Mouse (Mus musculus): ENCODE results near the gene Olfr1418. TPM values are rescaled to one million over a fixed set of nuclear protein-coding genes. Genes with fewer than 3 reads are reported as not detected.
A peak's percentile ranks its signal among the peaks of the same experiment; 100 is the strongest.

The Olfr1418 gene
- polyA plus RNA-seq, 1 experiment from 2014 or later = not detected

DNA sequence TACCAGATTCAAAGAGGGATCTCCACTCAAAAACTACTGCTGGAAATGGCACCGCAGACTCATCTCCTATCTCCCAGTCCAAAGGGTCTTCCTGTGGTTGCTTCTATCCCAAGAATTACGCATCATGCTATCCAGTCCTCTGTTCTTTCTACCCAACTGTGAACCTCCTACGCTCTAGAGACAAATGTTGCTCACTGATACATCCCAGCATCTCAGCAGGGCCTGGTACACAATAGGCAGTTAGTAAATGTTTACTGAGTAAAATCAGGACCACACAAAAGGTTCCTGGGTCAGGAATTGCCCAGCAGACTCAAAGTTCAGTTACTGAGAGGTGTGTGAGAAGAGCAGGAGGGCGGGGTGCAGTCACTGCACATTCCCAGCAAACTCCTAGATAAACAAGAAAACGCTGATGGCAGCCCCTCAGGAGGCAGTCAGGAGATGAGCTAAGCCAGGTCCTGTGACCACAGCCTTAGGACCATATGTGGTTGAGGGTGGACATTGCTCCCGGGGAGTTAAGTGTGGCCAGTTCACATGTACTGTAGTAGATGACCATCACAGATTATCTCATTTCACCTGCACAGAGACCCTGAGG lies 46.0 kb downstream of the Olfr1418 start:
- 79% methylated on average over 6 of the region's 6 CpGs for WGBS
- no peak overlapping the region for H3K4me2 ChIP-seq
- H3K27ac ChIP-seq (ENCODE audit: low read depth, low read length) = no peak overlapping the region; the same call in 1 of the 2 replicates
- no peaks in the 10 kb centered on the region for H3K36me3 ChIP-seq (ENCODE audit: control insufficient read depth, insufficient read depth, low read length)
- H3K9ac ChIP-seq (ENCODE audit: low read length) = no peak overlapping the region
- no peak for DNase-seq (ENCODE audit: low spot score, missing footprints)
- H3K4me1 ChIP-seq (ENCODE audit: control insufficient read depth, insufficient read depth, low read length) = peaks cover 43% of the 10 kb centered on the region
- ATAC-seq (ENCODE audit: low FRiP score) = no peak
- H3K4me3 ChIP-seq (ENCODE audit: low read depth, low read length) = no peak overlapping the region
- H3K9me3 ChIP-seq (ENCODE audit: control insufficient read depth, low read length) = no peaks in the 10 kb centered on the region
- peaks cover 7% of the 10 kb centered on the region for H3K27me3 ChIP-seq (ENCODE audit: control insufficient read depth, insufficient read depth, low read length)

DNA sequence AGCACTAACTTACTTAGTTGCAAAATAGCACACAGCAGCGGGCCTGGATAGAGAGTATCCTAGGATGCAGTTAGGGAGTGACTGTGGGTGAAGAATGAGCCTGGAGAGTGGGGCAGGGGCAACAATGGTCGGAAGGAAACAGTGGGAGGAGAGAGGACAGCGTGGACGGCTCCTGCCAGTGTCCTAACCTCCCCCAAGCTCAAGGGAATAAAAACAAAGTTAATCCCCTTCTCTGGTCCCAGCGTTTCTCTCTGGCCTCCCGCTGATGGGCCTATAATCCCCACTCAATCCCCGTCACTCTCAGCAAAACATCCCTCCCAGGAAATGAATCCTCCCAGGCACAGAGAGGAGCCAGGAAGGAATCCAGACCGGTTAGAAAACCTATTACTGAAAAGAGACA lies 47.2 kb downstream of the Olfr1418 start:
- DNase-seq (ENCODE audit: low spot score, missing footprints) (peak; percentile 89), ATAC-seq (ENCODE audit: low FRiP score) (peak; percentile 48)
- peaks cover 43% of the 10 kb centered on the region for H3K4me1 ChIP-seq (ENCODE audit: control insufficient read depth, insufficient read depth, low read length)
- WGBS = 3% methylated on average over 8 of the region's 8 CpGs
- H3K27me3 ChIP-seq (ENCODE audit: control insufficient read depth, insufficient read depth, low read length) = peaks cover 4% of the 10 kb centered on the region; the same call in 1 of the 2 replicates
- H3K9ac ChIP-seq (ENCODE audit: low read length) = no peak overlapping the region
- H3K27ac ChIP-seq (ENCODE audit: low read depth, low read length) = peak overlapping the region; percentile 79
- H3K36me3 ChIP-seq (ENCODE audit: control insufficient read depth, insufficient read depth, low read length) = no peaks in the 10 kb centered on the region
- H3K4me2 ChIP-seq = peak overlapping the region; percentile 11; the same call in 1 of the 2 replicates
- no peaks in the 10 kb centered on the region for H3K9me3 ChIP-seq (ENCODE audit: control insufficient read depth, low read length)
- no peak overlapping the region for H3K4me3 ChIP-seq (ENCODE audit: low read depth, low read length)

DNA sequence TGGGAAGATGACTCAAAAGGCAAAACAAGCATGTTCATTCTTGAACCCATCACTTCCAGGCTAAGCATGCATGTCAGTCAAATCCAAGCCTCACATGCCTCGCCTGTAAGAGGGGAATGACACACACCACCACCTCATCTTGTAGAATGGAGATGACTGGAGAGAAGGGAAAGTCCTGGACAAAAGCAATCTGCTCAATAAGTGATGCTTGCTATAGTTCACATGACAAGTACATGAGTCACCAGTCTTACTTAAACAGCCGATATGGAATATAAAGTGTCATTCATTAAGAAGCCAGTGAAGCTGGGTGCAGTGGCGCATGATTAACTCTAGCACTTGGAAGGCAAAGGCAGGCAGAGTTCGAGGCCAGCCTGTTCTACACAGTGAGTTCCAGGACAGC lies 47.7 kb downstream of the Olfr1418 start:
- Histone ChIP-seq H3K4me3 (ENCODE audit: low read depth, low read length) (no peak overlapping the region), H3K4me2 (no peak overlapping the region), H3K9me3 (ENCODE audit: control insufficient read depth, low read length) (no peaks in the 10 kb centered on the region), H3K9ac (ENCODE audit: low read length) (no peak overlapping the region), H3K27me3 (ENCODE audit: control insufficient read depth, insufficient read depth, low read length) (peaks cover under 1% of the 10 kb centered on the region; the same call in 1 of the 2 replicates), H3K27ac (ENCODE audit: low read depth, low read length) (peak overlapping the region; percentile 79), H3K4me1 (ENCODE audit: control insufficient read depth, insufficient read depth, low read length) (peaks cover 39% of the 10 kb centered on the region), H3K36me3 (ENCODE audit: control insufficient read depth, insufficient read depth, low read length) (no peaks in the 10 kb centered on the region)
- DNase-seq (ENCODE audit: low spot score, missing footprints) = peak; percentile 89
- 46% methylated on average over 4 of the region's 4 CpGs for WGBS
- ATAC-seq (ENCODE audit: low FRiP score) = no peak

DNA sequence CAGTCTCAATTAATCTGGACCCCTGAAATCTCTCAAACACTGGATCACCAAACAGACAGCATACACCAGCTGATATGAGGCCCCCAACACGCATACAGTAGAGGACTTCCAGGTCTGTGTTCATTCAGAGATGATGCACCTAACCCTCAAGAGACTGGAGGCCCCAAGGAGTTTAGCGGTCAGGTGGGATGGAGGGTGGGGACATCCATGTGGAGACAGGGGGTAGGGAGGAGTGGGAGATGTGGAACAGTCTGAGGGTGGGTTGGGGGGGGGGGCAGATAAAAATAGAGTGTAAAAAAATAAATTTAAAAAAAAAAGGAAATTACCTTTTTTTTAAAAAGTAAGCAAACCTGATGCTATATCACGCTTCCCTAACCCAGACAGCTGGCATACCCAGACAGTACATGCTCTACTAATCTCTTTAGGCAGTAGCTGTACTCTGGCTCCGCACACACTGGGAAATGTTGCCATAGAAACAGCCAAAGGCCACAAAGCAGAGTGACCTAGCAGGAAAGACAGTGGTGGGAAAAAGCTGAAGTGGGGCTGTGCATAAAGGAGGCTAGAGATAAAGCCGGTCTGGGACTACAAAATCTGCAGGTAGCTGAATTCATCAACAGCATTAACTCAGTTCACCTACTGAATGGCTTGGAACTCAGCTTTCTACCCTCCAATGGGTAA lies 49.0 kb downstream of the Olfr1418 start:
- Histone ChIP-seq H3K4me1 (ENCODE audit: control insufficient read depth, insufficient read depth, low read length) (peaks cover 36% of the 10 kb centered on the region), H3K4me2 (peak overlapping the region; percentile 22; the same call in 1 of the 2 replicates), H3K27ac (ENCODE audit: low read depth, low read length) (peak overlapping the region; percentile 79), H3K36me3 (ENCODE audit: control insufficient read depth, insufficient read depth, low read length) (no peaks in the 10 kb centered on the region), H3K4me3 (ENCODE audit: low read depth, low read length) (no peak overlapping the region), H3K27me3 (ENCODE audit: control insufficient read depth, insufficient read depth, low read length) (no peaks in the 10 kb centered on the region), H3K9me3 (ENCODE audit: control insufficient read depth, low read length) (no peaks in the 10 kb centered on the region), H3K9ac (ENCODE audit: low read length) (0 out of 2 replicates have a peak overlapping the region, but pooled peaks have one; percentile 3)
- ATAC-seq (ENCODE audit: low FRiP score) (peak; percentile 94), DNase-seq (ENCODE audit: low spot score, missing footprints) (peak; percentile 94)
- 22% methylated on average over 5 of the region's 5 CpGs for WGBS

GRCm38 (mm10) chr19:11810856-11811255 lies 50.0 kb downstream of the Olfr1418 start:
- Histone ChIP-seq H3K36me3 (ENCODE audit: control insufficient read depth, insufficient read depth, low read length) (no peaks in the 10 kb centered on the region), H3K27me3 (ENCODE audit: control insufficient read depth, insufficient read depth, low read length) (no peaks in the 10 kb centered on the region), H3K4me2 (no peak overlapping the region), H3K4me1 (ENCODE audit: control insufficient read depth, insufficient read depth, low read length) (peaks cover 36% of the 10 kb centered on the region), H3K9ac (ENCODE audit: low read length) (no peak overlapping the region), H3K27ac (ENCODE audit: low read depth, low read length) (no peak overlapping the region; the same call in 1 of the 2 replicates), H3K9me3 (ENCODE audit: control insufficient read depth, low read length) (no peaks in the 10 kb centered on the region), H3K4me3 (ENCODE audit: low read depth, low read length) (no peak overlapping the region)
- WGBS = 83% methylated on average over 1 of the region's 1 CpGs
- DNase-seq (ENCODE audit: low spot score, missing footprints) = no peak
- ATAC-seq (ENCODE audit: low FRiP score) = no peak

DNA sequence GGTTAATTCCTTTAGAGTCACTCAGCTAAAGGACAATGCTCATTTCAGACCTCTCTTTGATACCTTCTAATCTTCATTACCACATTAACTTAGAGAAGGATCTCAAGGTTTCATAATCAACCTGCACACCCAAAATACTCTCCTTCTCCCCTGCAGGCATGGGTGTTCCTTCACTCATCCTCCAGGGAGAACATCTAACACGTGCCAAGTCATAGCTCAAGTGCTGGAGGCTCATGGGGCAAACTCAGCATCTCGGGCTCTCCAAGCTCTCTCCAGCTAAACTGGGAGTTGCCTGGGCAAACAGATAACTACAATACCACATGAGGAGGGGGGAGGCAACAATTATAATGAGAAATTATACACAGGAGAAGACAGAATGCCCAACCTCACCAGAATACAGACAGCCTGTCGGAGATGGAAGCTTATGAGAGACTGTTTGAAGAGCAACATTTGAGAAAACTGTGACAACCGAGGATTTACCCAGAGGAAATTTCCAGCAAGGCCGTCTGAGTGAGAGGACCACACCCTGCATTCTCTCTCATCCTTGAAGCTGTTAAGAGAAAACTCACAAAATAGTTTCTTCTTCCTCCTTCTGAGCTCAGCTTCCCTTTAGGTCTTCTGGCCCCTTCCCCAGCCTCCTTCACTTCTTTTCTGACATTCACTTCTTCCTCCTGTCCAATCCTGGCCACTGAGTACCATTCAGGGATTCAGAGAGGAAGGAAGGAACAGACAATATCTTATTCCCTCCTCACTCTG lies 50.7 kb downstream of the Olfr1418 start:
- WGBS = 85% methylated on average over 5 of the region's 5 CpGs

DNA sequence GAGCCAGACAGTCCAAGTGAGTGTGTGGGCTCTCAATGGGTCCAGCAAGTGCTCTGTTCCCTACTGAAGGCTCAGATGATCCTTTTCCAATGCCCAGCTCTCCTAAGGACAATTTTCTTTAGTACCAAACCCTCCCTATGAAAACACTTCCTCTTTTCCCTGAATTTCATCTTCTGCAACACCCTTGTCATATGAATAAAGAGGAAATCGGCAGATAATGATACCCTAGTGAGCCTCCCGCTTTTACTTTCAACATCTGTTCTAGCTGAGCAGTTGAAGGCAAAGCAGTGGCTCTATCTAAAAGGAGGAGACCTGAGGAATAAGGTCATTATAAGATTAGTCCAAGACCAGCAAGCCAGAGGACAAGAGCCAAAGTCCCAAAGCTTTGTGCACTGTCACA lies 52.4 kb downstream of the Olfr1418 start:
- Histone ChIP-seq H3K27me3 (ENCODE audit: control insufficient read depth, insufficient read depth, low read length) (no peaks in the 10 kb centered on the region), H3K36me3 (ENCODE audit: control insufficient read depth, insufficient read depth, low read length) (no peaks in the 10 kb centered on the region), H3K4me3 (ENCODE audit: low read depth, low read length) (no peak overlapping the region), H3K4me2 (no peak overlapping the region), H3K9ac (ENCODE audit: low read length) (no peak overlapping the region), H3K4me1 (ENCODE audit: control insufficient read depth, insufficient read depth, low read length) (peaks cover 24% of the 10 kb centered on the region), H3K9me3 (ENCODE audit: control insufficient read depth, low read length) (no peaks in the 10 kb centered on the region), H3K27ac (ENCODE audit: low read depth, low read length) (no peak overlapping the region)
- DNase-seq (ENCODE audit: low spot score, missing footprints) = no peak
- 89% methylated on average over 2 of the region's 2 CpGs for WGBS
- no peak for ATAC-seq (ENCODE audit: low FRiP score)

More for the DNA sequence above, 50.7 kb downstream of the Olfr1418 start:
- no peak overlapping the region for H3K27ac ChIP-seq (ENCODE audit: low read depth, low read length)
- ATAC-seq (ENCODE audit: low FRiP score) (no peak), DNase-seq (ENCODE audit: low spot score, missing footprints) (peak; percentile 84)
- peaks cover 36% of the 10 kb centered on the region for H3K4me1 ChIP-seq (ENCODE audit: control insufficient read depth, insufficient read depth, low read length)
- H3K9me3 ChIP-seq (ENCODE audit: control insufficient read depth, low read length) = no peaks in the 10 kb centered on the region
- H3K9ac ChIP-seq (ENCODE audit: low read length) = no peak overlapping the region
- H3K36me3 ChIP-seq (ENCODE audit: control insufficient read depth, insufficient read depth, low read length) = no peaks in the 10 kb centered on the region
- no peak overlapping the region for H3K4me2 ChIP-seq
- no peak overlapping the region for H3K4me3 ChIP-seq (ENCODE audit: low read depth, low read length)
- H3K27me3 ChIP-seq (ENCODE audit: control insufficient read depth, insufficient read depth, low read length) = no peaks in the 10 kb centered on the region

- no peak for ATAC-seq (ENCODE audit: low FRiP score)
These were observed 53.0 kb downstream of the Olfr1418 start for GRCm38 (mm10) chr19:11807822-11808221.

DNA sequence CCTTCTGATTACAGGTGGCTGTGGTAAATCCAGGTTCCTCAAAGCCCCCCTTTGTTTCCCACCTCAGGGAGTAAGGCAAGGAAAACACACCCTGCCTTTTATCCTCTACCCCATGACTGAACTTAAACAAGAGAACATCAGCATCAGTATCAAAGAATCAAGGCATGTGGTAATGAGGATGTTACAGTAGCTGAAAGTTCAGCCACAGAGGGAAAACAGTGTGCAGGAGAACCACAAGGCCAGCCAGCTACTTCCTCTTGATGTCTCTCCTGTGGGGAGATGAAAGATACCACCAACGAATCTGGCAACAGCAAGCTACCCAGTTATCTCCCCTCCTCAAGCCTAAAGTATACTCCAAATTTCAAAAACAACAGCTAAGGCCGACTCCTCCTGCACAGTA lies 53.6 kb downstream of the Olfr1418 start:
- peaks cover 12% of the 10 kb centered on the region for H3K4me1 ChIP-seq (ENCODE audit: control insufficient read depth, insufficient read depth, low read length)
- H3K27ac ChIP-seq (ENCODE audit: low read depth, low read length) = no peak overlapping the region
- H3K4me3 ChIP-seq (ENCODE audit: low read depth, low read length) = no peak overlapping the region
- no peaks in the 10 kb centered on the region for H3K36me3 ChIP-seq (ENCODE audit: control insufficient read depth, insufficient read depth, low read length)
- no peak overlapping the region for H3K4me2 ChIP-seq
- H3K9ac ChIP-seq (ENCODE audit: low read length) = no peak overlapping the region
- 71% methylated on average over 2 of the region's 2 CpGs for WGBS
- H3K27me3 ChIP-seq (ENCODE audit: control insufficient read depth, insufficient read depth, low read length) = no peaks in the 10 kb centered on the region
- DNase-seq (ENCODE audit: low spot score, missing footprints) (no peak), ATAC-seq (ENCODE audit: low FRiP score) (no peak)
- no peaks in the 10 kb centered on the region for H3K9me3 ChIP-seq (ENCODE audit: control insufficient read depth, low read length)

More at GRCm38 (mm10) chr19:11807822-11808221, 53.0 kb downstream of the Olfr1418 start:
- Histone ChIP-seq H3K36me3 (ENCODE audit: control insufficient read depth, insufficient read depth, low read length) (no peaks in the 10 kb centered on the region), H3K9ac (ENCODE audit: low read length) (no peak overlapping the region), H3K4me3 (ENCODE audit: low read depth, low read length) (no peak overlapping the region), H3K27ac (ENCODE audit: low read depth, low read length) (no peak overlapping the region), H3K4me1 (ENCODE audit: control insufficient read depth, insufficient read depth, low read length) (peaks cover 18% of the 10 kb centered on the region), H3K4me2 (no peak overlapping the region), H3K9me3 (ENCODE audit: control insufficient read depth, low read length) (no peaks in the 10 kb centered on the region), H3K27me3 (ENCODE audit: control insufficient read depth, insufficient read depth, low read length) (no peaks in the 10 kb centered on the region)
- WGBS = 35% methylated on average over 6 of the region's 6 CpGs
- no peak for DNase-seq (ENCODE audit: low spot score, missing footprints)
